Mouse (Mus musculus): ENCODE data around the gene Ttc39a. TPM values are rescaled to one million over a fixed set of nuclear protein-coding genes. Genes with fewer than 3 reads are reported as not detected.

The Ttc39a gene
- total and polyA plus RNA-seq, 3 experiments, result 0.30 to 0.64 (median 0.32) TPM

- no peak for DNase-seq (ENCODE audit: extremely low read depth)
- H3K27ac ChIP-seq (ENCODE audit: insufficient read depth, low read depth), result no peak overlapping the region
- H3K79me2 ChIP-seq (replicated peaks; ENCODE audit: control insufficient read depth, extremely low read depth, insufficient read depth, poor library complexity, severe bottlenecking), result no peaks in the 10 kb centered on the region
- no peaks in the 10 kb centered on the region for H3K36me3 ChIP-seq (replicated peaks in 1 of 2; ENCODE audit: control insufficient read depth in 1 of 2, insufficient read depth in 1 of 2, low read length in 1 of 2)
- H3K9ac ChIP-seq (ENCODE audit: insufficient read depth, low read depth), result no peak overlapping the region
- H3K27me3 ChIP-seq (replicated peaks), result no peaks in the 10 kb centered on the region
- in situ Hi-C loops (cut with MboI; ENCODE audit: low pct_ligation_motif_present, low pct_unique_long_range_greater_than_20kb, low sequenced_read_pairs) (no loop called here), dilution Hi-C loops (cut with MboI; ENCODE audit: extremely low pct_ligation_motif_present, extremely low pct_unique_long_range_greater_than_20kb, low sequenced_read_pairs) (no loop called here)
- TF ChIP-seq TBP (conservative IDR thresholded peaks at IDR 0.05; ENCODE audit: low read depth, low read length) (no peak), GABPA (IDR thresholded peaks at IDR 0.05; ENCODE audit: insufficient replicate concordance, low read depth, low read length) (no peak), JUN (IDR thresholded peaks at IDR 0.05; ENCODE audit: insufficient read depth, low read depth, low read length) (no peak), MYC (IDR thresholded peaks at IDR 0.05; ENCODE audit: low read depth, low read length) (no peak), MAFK (IDR thresholded peaks at IDR 0.05; ENCODE audit: insufficient replicate concordance, low read length) (no peak), USF1 (IDR thresholded peaks at IDR 0.05; ENCODE audit: low read depth, low read length) (no peak), MAX (IDR thresholded peaks at IDR 0.05; ENCODE audit: low read length) (no peak), MEF2A (IDR thresholded peaks at IDR 0.05; ENCODE audit: borderline replicate concordance, low read depth, low read length) (no peak)
- no peaks in the 10 kb centered on the region for H3K9me3 ChIP-seq (replicated peaks; ENCODE audit: low read length)
- no peak overlapping the region for H3K4me3 ChIP-seq (replicated peaks in 1 of 3; ENCODE audit: low read depth in 2 of 3, low read length in 2 of 3, poor library complexity in 1 of 3)
- H3K4me2 ChIP-seq (ENCODE audit: insufficient read depth, low read depth, poor library complexity, severe bottlenecking), result no peak overlapping the region
- peaks cover 8 to 35% of the 10 kb centered on the region in 2 experiments for H3K4me1 ChIP-seq (ENCODE audit: control insufficient read depth in 1 of 2, insufficient read depth in 2 of 2)
These were observed 11.6 kb downstream of the Ttc39a start for GRCm38 (mm10) chr4:109417998-109418397.

GRCm38 (mm10) chr4:109419017-109419416 lies 12.6 kb downstream of the Ttc39a start:
- no peaks in the 10 kb centered on the region for H3K79me2 ChIP-seq (replicated peaks; ENCODE audit: control insufficient read depth, extremely low read depth, insufficient read depth, poor library complexity, severe bottlenecking)
- no peaks in the 10 kb centered on the region for H3K27me3 ChIP-seq (replicated peaks)
- dilution Hi-C loops (cut with MboI; ENCODE audit: extremely low pct_ligation_motif_present, extremely low pct_unique_long_range_greater_than_20kb, low sequenced_read_pairs), result no loop called here
- TF ChIP-seq MEF2A (IDR thresholded peaks at IDR 0.05; ENCODE audit: borderline replicate concordance, low read depth, low read length) (0 out of 2 replicates have a peak, but pooled peaks have one; percentile 14), EP300 (IDR thresholded peaks at IDR 0.05; ENCODE audit: low read length) (no peak), BHLHE40 (IDR thresholded peaks at IDR 0.05; ENCODE audit: low read depth, low read length) (no peak)
- no peaks in the 10 kb centered on the region for H3K9me3 ChIP-seq (replicated peaks; ENCODE audit: low read length)
- H3K36me3 ChIP-seq (replicated peaks in 1 of 2; ENCODE audit: control insufficient read depth in 1 of 2, insufficient read depth in 1 of 2, low read length in 1 of 2), result no peaks in the 10 kb centered on the region
- H3K27ac ChIP-seq (ENCODE audit: insufficient read depth, low read depth), result no peak overlapping the region
- peak; percentile 54 for DNase-seq (ENCODE audit: extremely low read depth)
- H3K9ac ChIP-seq (ENCODE audit: insufficient read depth, low read depth), result no peak overlapping the region
- in situ Hi-C loops (cut with MboI; ENCODE audit: low pct_ligation_motif_present, low pct_unique_long_range_greater_than_20kb, low sequenced_read_pairs), result no loop called here
- peaks cover 8 to 35% of the 10 kb centered on the region in 2 experiments for H3K4me1 ChIP-seq (ENCODE audit: control insufficient read depth in 1 of 2, insufficient read depth in 2 of 2)
- H3K4me3 ChIP-seq (replicated peaks in 1 of 3; ENCODE audit: low read depth in 2 of 3, low read length in 2 of 3, poor library complexity in 1 of 3), result no peak overlapping the region
- H3K4me2 ChIP-seq (ENCODE audit: insufficient read depth, low read depth, poor library complexity, severe bottlenecking), result no peak overlapping the region

GRCm38 (mm10) chr4:109419563-109419962 lies 13.1 kb downstream of the Ttc39a start:
- TF ChIP-seq TBP (conservative IDR thresholded peaks at IDR 0.05; ENCODE audit: low read depth, low read length), result no peak
- TF ChIP-seq USF2 (conservative IDR thresholded peaks at IDR 0.05; ENCODE audit: low read depth, low read length), result no peak
- no peak for TF ChIP-seq JUND (conservative IDR thresholded peaks at IDR 0.05; ENCODE audit: low read depth, low read length)
- TF ChIP-seq CHD1 (IDR thresholded peaks at IDR 0.05; ENCODE audit: low read depth, low read length), result no peak
- no peak for TF ChIP-seq HCFC1 (IDR thresholded peaks at IDR 0.05; ENCODE audit: low read depth, low read length)
- TF ChIP-seq ZMIZ1 (IDR thresholded peaks at IDR 0.05; ENCODE audit: low read depth, low read length), result no peak
- TF ChIP-seq EP300 (IDR thresholded peaks at IDR 0.05; ENCODE audit: low read length), result no peak
- TF ChIP-seq MAFK (IDR thresholded peaks at IDR 0.05; ENCODE audit: insufficient replicate concordance, low read length), result no peak
- no peak for TF ChIP-seq KAT2A (IDR thresholded peaks at IDR 0.05; ENCODE audit: insufficient replicate concordance, low read length)
- no peak for TF ChIP-seq MAZ (IDR thresholded peaks at IDR 0.05; ENCODE audit: low read depth, low read length)
- no peak for TF ChIP-seq SMC3 (IDR thresholded peaks at IDR 0.05; ENCODE audit: low read depth, low read length)
- no peak for TF ChIP-seq MEF2A (IDR thresholded peaks at IDR 0.05; ENCODE audit: borderline replicate concordance, low read depth, low read length)
- TF ChIP-seq ZNF384 (IDR thresholded peaks at IDR 0.05; ENCODE audit: low read depth, low read length), result no peak
- TF ChIP-seq CTCF (conservative IDR thresholded peaks at IDR 0.05 in 1 of 2, IDR thresholded peaks at IDR 0.05 in 1 of 2; ENCODE audit: low read depth in 2 of 2, low read length in 2 of 2), result no peak
- no peak for TF ChIP-seq IRF4 (IDR thresholded peaks at IDR 0.05; ENCODE audit: low read depth, low read length)
- TF ChIP-seq CHD2 (IDR thresholded peaks at IDR 0.05; ENCODE audit: low read length), result no peak
- no peak for TF ChIP-seq RCOR1 (conservative IDR thresholded peaks at IDR 0.05; ENCODE audit: low read depth, low read length)
- no peak for TF ChIP-seq NRF1 (IDR thresholded peaks at IDR 0.05; ENCODE audit: low read depth, low read length)
- Histone ChIP-seq H3K4me2 (ENCODE audit: insufficient read depth, low read depth, poor library complexity, severe bottlenecking) (no peak overlapping the region), H3K4me3 (replicated peaks in 1 of 3; ENCODE audit: low read depth in 2 of 3, low read length in 2 of 3, poor library complexity in 1 of 3) (no peak overlapping the region), H3K79me2 (replicated peaks; ENCODE audit: control insufficient read depth, extremely low read depth, insufficient read depth, poor library complexity, severe bottlenecking) (no peaks in the 10 kb centered on the region), H3K27ac (ENCODE audit: insufficient read depth, low read depth) (no peak overlapping the region), H3K27me3 (replicated peaks) (no peaks in the 10 kb centered on the region), H3K36me3 (replicated peaks in 1 of 2; ENCODE audit: control insufficient read depth in 1 of 2, insufficient read depth in 1 of 2, low read length in 1 of 2) (no peaks in the 10 kb centered on the region), H3K9ac (ENCODE audit: insufficient read depth, low read depth) (no peak overlapping the region), H3K4me1 (ENCODE audit: control insufficient read depth in 1 of 2, insufficient read depth in 2 of 2) (peaks cover 8 to 31% of the 10 kb centered on the region in 2 experiments), H3K9me3 (replicated peaks; ENCODE audit: low read length) (no peaks in the 10 kb centered on the region)
- dilution Hi-C loops (cut with MboI; ENCODE audit: extremely low pct_ligation_motif_present, extremely low pct_unique_long_range_greater_than_20kb, low sequenced_read_pairs) (no loop called here), in situ Hi-C loops (cut with MboI; ENCODE audit: low pct_ligation_motif_present, low pct_unique_long_range_greater_than_20kb, low sequenced_read_pairs) (no loop called here)
- DNase-seq (ENCODE audit: extremely low read depth), result no peak

All from CH12.LX (cell line).